Mouse (Mus musculus) C3H10T1/2 (cell line): ENCODE measurements around the gene Arhgap33. TPM values are rescaled to one million over a fixed set of nuclear protein-coding genes. Genes with fewer than 3 reads are reported as not detected.

Experiments used
- polyA plus RNA-seq, 2 experiments: library from polyadenylated mRNA; unstranded; fragments of >200 nt; fragmentation: generic; extraction: Trizol; gene quantifications; one replicate each; pipeline ENCODE4 v1.2.1; 2012; ENCODE audit warnings: missing spikeins in 2 of 2

The Arhgap33 gene
- 10 to 100 TPM in 1 of 2 experiments, under 1 TPM in 1; 0.55 to 10.4 TPM for polyA plus RNA-seq

GRCm38 (mm10) chr7:30534633-30535577, at the start of gene Arhgap33:
Arhgap33 (minus strand) TSS chr7:30535060.

GRCm38 (mm10) chr7:30564970-30565571, 30.2 kb upstream of the Arhgap33 start, which contains the start of gene Igflr1:
Igflr1 (plus strand) TSS chr7:30565427.

GRCm38 (mm10) chr7:30563117-30563905, 28.5 kb upstream of the Arhgap33 start, which contains the start of the genes U2af1l4, Gm49396 and Psenen:
U2af1l4 (plus strand) TSS chr7:30563301.
Gm49396 (plus strand) TSS chr7:30563344.
Psenen (minus strand) TSS chr7:30563627.

GRCm38 (mm10) chr7:30559443-30559954, 24.6 kb upstream of the Arhgap33 start, which contains the start of gene Lin37:
Lin37 (minus strand) TSS chr7:30559838.

GRCm38 (mm10) chr7:30552102-30553020, 17.5 kb upstream of the Arhgap33 start, which contains the start of the genes Hspb6 and Proser3:
Hspb6 (plus strand) TSS chr7:30552178.
Proser3 (minus strand) TSS chr7:30552299.

GRCm38 (mm10) chr7:30493401-30493931, 41.4 kb downstream of the Arhgap33 start, which contains the start of gene Prodh2:
Prodh2 (plus strand) TSS chr7:30493622.

Other genes starting within 250 kb of the Arhgap33 start
- 100 to 1,000 TPM in 1 of 2 experiments, 10 to 100 TPM in 1; 59.0 to 203 TPM for gene Clip3, start 243.3 kb downstream of the Arhgap33 start, polyA plus RNA-seq
- 10 to 100 TPM; 28.8 to 45.8 TPM for gene Alkbh6, start 226.3 kb downstream of the Arhgap33 start, polyA plus RNA-seq
- gene Syne4, start 220.3 kb downstream of the Arhgap33 start, polyA plus RNA-seq: 1 to 10 TPM in 1 of 2 experiments, under 1 TPM in 1; 0.21 to 1.4 TPM
- not detected for gene E130208F15Rik, start 213.3 kb downstream of the Arhgap33 start, polyA plus RNA-seq
- 10 to 100 TPM; 13.5 to 16.3 TPM for gene Sdhaf1, start 211.2 kb downstream of the Arhgap33 start, polyA plus RNA-seq
- 1 to 10 TPM; 2.1 to 5.0 TPM for gene Lrfn3, start 172.3 kb downstream of the Arhgap33 start, polyA plus RNA-seq
- not detected for gene Tyrobp, start 121.3 kb downstream of the Arhgap33 start, polyA plus RNA-seq
- not detected for gene Hcst, start 115.2 kb downstream of the Arhgap33 start, polyA plus RNA-seq
- gene Nfkbid, start 113.3 kb downstream of the Arhgap33 start, polyA plus RNA-seq: not detected
- gene Aplp1, start 89.5 kb downstream of the Arhgap33 start, polyA plus RNA-seq: under 1 TPM; 0.02 to 0.13 TPM
- not detected for gene Kirrel2, start 77.4 kb downstream of the Arhgap33 start, polyA plus RNA-seq
- under 1 TPM; 0.28 TPM for gene Nphs1, start 76.7 kb downstream of the Arhgap33 start, polyA plus RNA-seq
- gene Prodh2, start 41.4 kb downstream of the Arhgap33 start, polyA plus RNA-seq: not detected
- gene Hspb6, start 17.1 kb upstream of the Arhgap33 start, polyA plus RNA-seq: 100 to 1,000 TPM; 101 to 108 TPM
- 10 to 100 TPM in 1 of 2 experiments, 1 to 10 TPM in 1; 2.9 to 18.1 TPM for gene Proser3, start 17.2 kb upstream of the Arhgap33 start, polyA plus RNA-seq
- 10 to 100 TPM; 55.0 to 57.3 TPM for gene Lin37, start 24.8 kb upstream of the Arhgap33 start, polyA plus RNA-seq
- gene U2af1l4, start 28.2 kb upstream of the Arhgap33 start, polyA plus RNA-seq: 10 to 100 TPM; 59.0 to 76.2 TPM
- gene Gm49396, start 28.3 kb upstream of the Arhgap33 start, polyA plus RNA-seq: 1 to 10 TPM in 1 of 2 experiments, under 1 TPM in 1; 0.21 to 1.4 TPM
- 100 to 1,000 TPM; 203 to 206 TPM for gene Psenen, start 28.6 kb upstream of the Arhgap33 start, polyA plus RNA-seq
- gene Igflr1, start 30.4 kb upstream of the Arhgap33 start, polyA plus RNA-seq: 1 to 10 TPM in 1 of 2 experiments, under 1 TPM in 1; 0.18 to 1.6 TPM
- 10 to 100 TPM in 1 of 2 experiments, 1 to 10 TPM in 1; 3.7 to 16.5 TPM for gene Kmt2b, start 53.7 kb upstream of the Arhgap33 start, polyA plus RNA-seq
- under 1 TPM; 0.05 to 0.28 TPM for gene Zbtb32, start 63.8 kb upstream of the Arhgap33 start, polyA plus RNA-seq
- 1 to 10 TPM in 1 of 2 experiments, under 1 TPM in 1; 0.34 to 1.1 TPM for gene Upk1a, start 77.8 kb upstream of the Arhgap33 start, polyA plus RNA-seq
- gene Cox6b1, start 91.1 kb upstream of the Arhgap33 start, polyA plus RNA-seq: 100 to 1,000 TPM; 929 to 961 TPM
- gene Etv2, start 100.8 kb upstream of the Arhgap33 start, polyA plus RNA-seq: under 1 TPM in 1 of 2 experiments, not detected in 1; 0.05 TPM
- gene Rbm42, start 115.3 kb upstream of the Arhgap33 start, polyA plus RNA-seq: 100 to 1,000 TPM; 133 to 147 TPM
- gene Haus5, start 129.9 kb upstream of the Arhgap33 start, polyA plus RNA-seq: 10 to 100 TPM; 15.2 to 16.6 TPM
- not detected for gene Pmis2, start 136.5 kb upstream of the Arhgap33 start, polyA plus RNA-seq
- not detected for gene 2200002J24Rik, start 163.9 kb upstream of the Arhgap33 start, polyA plus RNA-seq
- gene Atp4a, start 177.1 kb upstream of the Arhgap33 start, polyA plus RNA-seq: not detected
- gene Tmem147, start 194.5 kb upstream of the Arhgap33 start, polyA plus RNA-seq: 100 to 1,000 TPM; 160 to 238 TPM
- gene Gapdhs, start 208.6 kb upstream of the Arhgap33 start, polyA plus RNA-seq: not detected
- gene Sbsn, start 216.4 kb upstream of the Arhgap33 start, polyA plus RNA-seq: 1 to 10 TPM; 1.0 to 2.6 TPM
- not detected for gene Dmkn, start 228.7 kb upstream of the Arhgap33 start, polyA plus RNA-seq